Mouse (Mus musculus) testis, adult 2 months (tissue): ENCODE measurements around the gene Cnbd2.

Experiments used
- CTCF ChIP-seq: fragments of 200-500 bp; IDR thresholded peaks from 2 replicates; pipeline ENCODE4 v1.5.1; 2012; ENCODE audit warnings: low read depth, mild to moderate bottlenecking, inconsistent platforms, low read length, moderate library complexity; ENCODE audit not compliant: control insufficient read depth, insufficient read depth, insufficient replicate concordance
- POLR2A ChIP-seq: fragments of 200-500 bp; IDR thresholded peaks from 2 replicates; pipeline ENCODE4 v1.6.1; 2012; ENCODE audit warnings: low read depth, mild to moderate bottlenecking, inconsistent platforms, low read length, moderate library complexity; ENCODE audit not compliant: control insufficient read depth

- no peak for TF ChIP-seq POLR2A
- no peak for TF ChIP-seq CTCF
These were observed 105.1 kb downstream of the Cnbd2 start for GRCm38 (mm10) chr2:156417194-156417593.
